Mouse (Mus musculus): ENCODE measurements at regions not wholly inside any gene's neighbourhood (a gene's known extent, or its start where the extent isn't known, plus 50 kb on each side); places are given as distances from the start of the nearest gene placed in this dataset.

- TF ChIP-seq POLR2A (IDR thresholded peaks at IDR 0.05; ENCODE audit: insufficient read depth, low read length) (no peak), CTCF (IDR thresholded peaks at IDR 0.05; ENCODE audit: low read depth, low read length) (no peak), EP300 (IDR thresholded peaks at IDR 0.05; ENCODE audit: insufficient read depth, low read depth, low read length) (no peak)
- H3K36me3 ChIP-seq (ENCODE audit: control insufficient read depth, insufficient read depth, low read length, poor library complexity, severe bottlenecking), result no peaks in the 10 kb centered on the region
- H3K9me3 ChIP-seq (replicated peaks; ENCODE audit: control insufficient read depth, insufficient read depth, low read length, poor library complexity, severe bottlenecking), result no peaks in the 10 kb centered on the region
- H3K9ac ChIP-seq (ENCODE audit: low read depth, poor library complexity, severe bottlenecking), result no peak overlapping the region
- H3K4me3 ChIP-seq (ENCODE audit: low read depth, low read length), result no peak overlapping the region
- no peak overlapping the region for H3K27ac ChIP-seq (ENCODE audit: insufficient read depth, low read length)
- peaks cover 2% of the 10 kb centered on the region for H3K4me1 ChIP-seq (ENCODE audit: control insufficient read depth, insufficient read depth, low read length)
- no peaks in the 10 kb centered on the region for H3K27me3 ChIP-seq (ENCODE audit: control insufficient read depth, insufficient read depth, low read length, poor library complexity, severe bottlenecking)
Measured at GRCm38 (mm10) chr14:72835158-72835557, 125.4 kb upstream of the Fndc3a start.

GRCm38 (mm10) chr14:72829261-72829660 is 119.5 kb upstream of the Fndc3a start:
- Histone ChIP-seq H3K9ac (ENCODE audit: low read depth, poor library complexity, severe bottlenecking) (no peak overlapping the region), H3K27me3 (ENCODE audit: control insufficient read depth, insufficient read depth, low read length, poor library complexity, severe bottlenecking) (no peaks in the 10 kb centered on the region; the same call in 1 of the 2 replicates), H3K36me3 (ENCODE audit: control insufficient read depth, insufficient read depth, low read length, poor library complexity, severe bottlenecking) (no peaks in the 10 kb centered on the region), H3K9me3 (replicated peaks; ENCODE audit: control insufficient read depth, insufficient read depth, low read length, poor library complexity, severe bottlenecking) (no peaks in the 10 kb centered on the region), H3K27ac (ENCODE audit: insufficient read depth, low read length) (no peak overlapping the region), H3K4me3 (ENCODE audit: low read depth, low read length) (no peak overlapping the region), H3K4me1 (ENCODE audit: control insufficient read depth, insufficient read depth, low read length) (peaks cover 2% of the 10 kb centered on the region)
- TF ChIP-seq EP300 (IDR thresholded peaks at IDR 0.05; ENCODE audit: insufficient read depth, low read depth, low read length) (no peak), CTCF (IDR thresholded peaks at IDR 0.05; ENCODE audit: low read depth, low read length) (no peak), POLR2A (IDR thresholded peaks at IDR 0.05; ENCODE audit: insufficient read depth, low read length) (no peak)

GRCm38 (mm10) chr14:72825549-72825948 is 115.7 kb upstream of the Fndc3a start:
- Histone ChIP-seq H3K4me1 (ENCODE audit: control insufficient read depth, insufficient read depth, low read length) (no peaks in the 10 kb centered on the region), H3K27me3 (ENCODE audit: control insufficient read depth, insufficient read depth, low read length, poor library complexity, severe bottlenecking) (no peaks in the 10 kb centered on the region; the same call in 1 of the 2 replicates), H3K4me3 (ENCODE audit: low read depth, low read length) (no peak overlapping the region), H3K9ac (ENCODE audit: low read depth, poor library complexity, severe bottlenecking) (no peak overlapping the region), H3K9me3 (replicated peaks; ENCODE audit: control insufficient read depth, insufficient read depth, low read length, poor library complexity, severe bottlenecking) (no peaks in the 10 kb centered on the region), H3K27ac (ENCODE audit: insufficient read depth, low read length) (no peak overlapping the region), H3K36me3 (ENCODE audit: control insufficient read depth, insufficient read depth, low read length, poor library complexity, severe bottlenecking) (no peaks in the 10 kb centered on the region)
- no peak for TF ChIP-seq CTCF (IDR thresholded peaks at IDR 0.05; ENCODE audit: low read depth, low read length)
- TF ChIP-seq EP300 (IDR thresholded peaks at IDR 0.05; ENCODE audit: insufficient read depth, low read depth, low read length), result no peak
- TF ChIP-seq POLR2A (IDR thresholded peaks at IDR 0.05; ENCODE audit: insufficient read depth, low read length), result no peak

- TF ChIP-seq POLR2A (IDR thresholded peaks at IDR 0.05; ENCODE audit: insufficient read depth, low read length) (no peak), EP300 (IDR thresholded peaks at IDR 0.05; ENCODE audit: insufficient read depth, low read depth, low read length) (no peak), CTCF (IDR thresholded peaks at IDR 0.05; ENCODE audit: low read depth, low read length) (no peak)
- Histone ChIP-seq H3K27ac (ENCODE audit: insufficient read depth, low read length) (no peak overlapping the region), H3K9me3 (replicated peaks; ENCODE audit: control insufficient read depth, insufficient read depth, low read length, poor library complexity, severe bottlenecking) (no peaks in the 10 kb centered on the region), H3K4me1 (ENCODE audit: control insufficient read depth, insufficient read depth, low read length) (no peaks in the 10 kb centered on the region), H3K9ac (ENCODE audit: low read depth, poor library complexity, severe bottlenecking) (no peak overlapping the region), H3K27me3 (ENCODE audit: control insufficient read depth, insufficient read depth, low read length, poor library complexity, severe bottlenecking) (no peaks in the 10 kb centered on the region; the same call in 1 of the 2 replicates), H3K36me3 (ENCODE audit: control insufficient read depth, insufficient read depth, low read length, poor library complexity, severe bottlenecking) (no peaks in the 10 kb centered on the region), H3K4me3 (ENCODE audit: low read depth, low read length) (no peak overlapping the region)
Measured at GRCm38 (mm10) chr14:72822231-72822615, 112.4 kb upstream of the Fndc3a start.

GRCm38 (mm10) chr14:72821517-72822230 is 111.9 kb upstream of the Fndc3a start:
- Histone ChIP-seq H3K9ac (ENCODE audit: low read depth, poor library complexity, severe bottlenecking) (no peak overlapping the region), H3K4me3 (ENCODE audit: low read depth, low read length) (no peak overlapping the region), H3K4me1 (ENCODE audit: control insufficient read depth, insufficient read depth, low read length) (no peaks in the 10 kb centered on the region), H3K27me3 (ENCODE audit: control insufficient read depth, insufficient read depth, low read length, poor library complexity, severe bottlenecking) (no peaks in the 10 kb centered on the region; the same call in 1 of the 2 replicates), H3K27ac (ENCODE audit: insufficient read depth, low read length) (no peak overlapping the region), H3K9me3 (replicated peaks; ENCODE audit: control insufficient read depth, insufficient read depth, low read length, poor library complexity, severe bottlenecking) (no peaks in the 10 kb centered on the region), H3K36me3 (ENCODE audit: control insufficient read depth, insufficient read depth, low read length, poor library complexity, severe bottlenecking) (no peaks in the 10 kb centered on the region)
- TF ChIP-seq EP300 (IDR thresholded peaks at IDR 0.05; ENCODE audit: insufficient read depth, low read depth, low read length) (no peak), CTCF (IDR thresholded peaks at IDR 0.05; ENCODE audit: low read depth, low read length) (no peak), POLR2A (IDR thresholded peaks at IDR 0.05; ENCODE audit: insufficient read depth, low read length) (no peak)

- TF ChIP-seq EP300 (IDR thresholded peaks at IDR 0.05; ENCODE audit: insufficient read depth, low read depth, low read length) (no peak), POLR2A (IDR thresholded peaks at IDR 0.05; ENCODE audit: insufficient read depth, low read length) (no peak), CTCF (IDR thresholded peaks at IDR 0.05; ENCODE audit: low read depth, low read length) (no peak)
- no peaks in the 10 kb centered on the region for H3K9me3 ChIP-seq (replicated peaks; ENCODE audit: control insufficient read depth, insufficient read depth, low read length, poor library complexity, severe bottlenecking)
- no peaks in the 10 kb centered on the region for H3K4me1 ChIP-seq (ENCODE audit: control insufficient read depth, insufficient read depth, low read length)
- no peak overlapping the region for H3K9ac ChIP-seq (ENCODE audit: low read depth, poor library complexity, severe bottlenecking)
- no peaks in the 10 kb centered on the region for H3K27me3 ChIP-seq (ENCODE audit: control insufficient read depth, insufficient read depth, low read length, poor library complexity, severe bottlenecking)
- no peaks in the 10 kb centered on the region for H3K36me3 ChIP-seq (ENCODE audit: control insufficient read depth, insufficient read depth, low read length, poor library complexity, severe bottlenecking)
- H3K4me3 ChIP-seq (ENCODE audit: low read depth, low read length), result no peak overlapping the region
- H3K27ac ChIP-seq (ENCODE audit: insufficient read depth, low read length), result no peak overlapping the region
Measured at GRCm38 (mm10) chr14:72819037-72819436, 109.2 kb upstream of the Fndc3a start.
